Mouse (Mus musculus): ENCODE data around the gene Cnfn.

DNA sequence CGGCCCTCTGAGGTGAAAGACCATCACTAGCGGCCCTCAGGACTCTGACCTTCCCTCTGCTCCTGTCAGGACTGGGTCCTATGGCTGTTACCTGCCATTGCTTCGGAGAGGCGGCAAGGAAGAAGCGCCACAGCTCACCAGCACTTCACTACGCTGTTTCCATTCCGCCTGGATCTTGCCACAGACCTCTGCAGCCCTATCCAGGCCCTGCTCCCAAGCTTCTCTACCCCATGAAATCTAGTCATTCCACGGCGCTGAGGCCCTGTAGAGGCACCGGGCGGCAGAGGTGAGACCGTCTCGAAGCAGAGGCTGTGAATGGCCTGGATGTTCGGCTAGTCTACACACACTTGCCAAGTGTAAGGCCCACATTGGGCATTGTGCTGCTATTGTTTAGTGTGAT is 27.1 kb upstream of the Cnfn start:
- TF ChIP-seq CTCF (IDR thresholded peaks at IDR 0.05) (no peak), EP300 (IDR thresholded peaks at IDR 0.05) (no peak)

Measured in lung, postnatal 0 days (tissue).